ENCODE assay signal across 26 mouse cellular contexts in the genomic region with DNA sequence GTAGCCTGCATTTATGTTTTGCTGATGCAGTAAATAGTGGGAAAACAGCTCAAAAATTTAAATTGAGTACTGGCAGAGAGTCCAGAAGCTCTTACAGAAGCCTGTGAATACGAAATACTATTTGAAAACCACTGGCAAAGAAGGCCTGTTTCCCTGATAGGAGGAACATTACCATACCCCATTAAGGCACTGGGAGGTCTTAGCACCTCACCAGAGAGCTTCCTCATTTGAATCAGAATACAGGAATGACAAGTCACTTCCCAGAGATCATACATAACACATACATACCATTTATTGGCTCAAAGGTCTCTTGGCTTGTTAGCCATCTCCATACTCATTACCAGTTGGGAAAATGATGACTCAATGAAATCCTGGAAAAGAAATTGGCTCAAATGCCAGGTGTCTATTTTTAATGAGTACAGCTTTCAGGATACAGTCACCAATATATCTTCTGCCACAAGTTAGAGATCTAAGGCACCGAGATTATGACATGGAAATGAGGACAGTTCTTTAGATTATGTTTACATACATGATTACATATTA.
A peak's percentile ranks its signal among the peaks of the same experiment; 100 is the strongest.
DNase-seq lines count a peak whose midpoint lies in the region; ATAC-seq lines count a peak whose summit lies in the region.
"Had no signal": no experiment of that assay in that cellular context is flagged by ENCODE, and none has a peak within 500 bp of the region (broad histone marks: within the 10 kb centered on the region; RNA-seq: fewer than 3 reads in every experiment).

No protein-coding gene starts in this region.

- no peaks in the 10 kb centered on the region for H3K4me1 ChIP-seq in midbrain, embryonic 14.5 days (ENCODE audit: control insufficient read depth, insufficient read depth, low read length)
- no peaks in the 10 kb centered on the region for H3K4me1 ChIP-seq in midbrain, embryonic 11.5 days (ENCODE audit: control insufficient read depth, insufficient read depth, low read length)
- H3K4me1 ChIP-seq: lung, embryonic 15.5 days; midbrain, embryonic 12.5 days; stomach, embryonic 15.5 days had no signal

- H3K27me3 ChIP-seq in midbrain, embryonic 14.5 days (ENCODE audit: control insufficient read depth, insufficient read depth, low read length), result no peaks in the 10 kb centered on the region
- H3K27me3 ChIP-seq in midbrain, embryonic 11.5 days (ENCODE audit: control insufficient read depth, insufficient read depth, low read length), result no peaks in the 10 kb centered on the region
- H3K27me3 ChIP-seq: hindbrain, embryonic 13.5 days; limb, embryonic 13.5 days; lung, embryonic 15.5 days; midbrain, embryonic 12.5 days; stomach, embryonic 15.5 days had no signal

- 77% methylated on average over 2 of the region's 2 CpGs for WGBS in midbrain, embryonic 14.5 days
- 92% methylated on average over 2 of the region's 2 CpGs for WGBS in midbrain, embryonic 11.5 days

- no peaks in the 10 kb centered on the region; the same call in 1 of the 2 replicates for H3K36me3 ChIP-seq in midbrain, embryonic 14.5 days (ENCODE audit: control insufficient read depth, insufficient read depth, low read length)
- no peaks in the 10 kb centered on the region for H3K36me3 ChIP-seq in midbrain, embryonic 11.5 days (ENCODE audit: control insufficient read depth, insufficient read depth, low read length)
- H3K36me3 ChIP-seq: hindbrain, embryonic 13.5 days; limb, embryonic 13.5 days; lung, embryonic 15.5 days; midbrain, embryonic 12.5 days; stomach, embryonic 15.5 days had no signal

- H3K9me3 ChIP-seq in midbrain, embryonic 14.5 days (ENCODE audit: control insufficient read depth, low read length), result no peaks in the 10 kb centered on the region
- H3K9me3 ChIP-seq in midbrain, embryonic 11.5 days (ENCODE audit: control insufficient read depth, low read length), result no peaks in the 10 kb centered on the region
- H3K9me3 ChIP-seq: hindbrain, embryonic 13.5 days; limb, embryonic 13.5 days; lung, embryonic 15.5 days; midbrain, embryonic 12.5 days; stomach, embryonic 15.5 days had no signal

- no peak overlapping the region for H3K27ac ChIP-seq in midbrain, embryonic 14.5 days (replicated peaks; ENCODE audit: low read depth, low read length)
- H3K27ac ChIP-seq in midbrain, embryonic 11.5 days (ENCODE audit: low read depth, low read length), result no peak overlapping the region
- H3K27ac ChIP-seq: hindbrain, embryonic 13.5 days; kidney, postnatal 0 days; limb, embryonic 13.5 days; lung, embryonic 15.5 days; midbrain, embryonic 12.5 days; stomach, embryonic 15.5 days had no signal

- H3K9ac ChIP-seq in midbrain, embryonic 14.5 days (replicated peaks; ENCODE audit: low read length), result no peak overlapping the region
- no peak overlapping the region for H3K9ac ChIP-seq in midbrain, embryonic 11.5 days (ENCODE audit: low read length)
- H3K9ac ChIP-seq: hindbrain, embryonic 13.5 days; limb, embryonic 13.5 days; lung, embryonic 15.5 days; midbrain, embryonic 12.5 days; stomach, embryonic 15.5 days had no signal

- ATAC-seq in midbrain, embryonic 14.5 days (ENCODE audit: low FRiP score, low TSS enrichment), result no peak
- ATAC-seq in midbrain, embryonic 11.5 days (ENCODE audit: low FRiP score), result no peak
- ATAC-seq in hematopoietic stem cell, adult 5-6 weeks (replicated peaks in 1 of 2; ENCODE audit: insufficient read depth in 1 of 2, low FRiP score in 2 of 2, low TSS enrichment in 1 of 2, low read depth in 1 of 2, poor library complexity in 2 of 2, severe bottlenecking in 2 of 2), result 0 out of 4 replicates have a peak, but pooled peaks have one; percentile 32 to 52
- no peak for ATAC-seq in inflammation-experienced regulatory T-cells, adult 6 months
- ATAC-seq: forebrain, embryonic 14.5 days had no signal

- no peak overlapping the region for H3K4me3 ChIP-seq in midbrain, embryonic 14.5 days (replicated peaks; ENCODE audit: low read depth, low read length)
- H3K4me3 ChIP-seq in midbrain, embryonic 11.5 days (ENCODE audit: low read depth, low read length), result no peak overlapping the region
- H3K4me3 ChIP-seq: hindbrain, embryonic 13.5 days; limb, embryonic 13.5 days; lung, embryonic 15.5 days; midbrain, embryonic 12.5 days; stomach, embryonic 15.5 days had no signal

- no peak overlapping the region for H3K4me2 ChIP-seq in midbrain, embryonic 14.5 days (ENCODE audit: low read length)
- no peak overlapping the region for H3K4me2 ChIP-seq in midbrain, embryonic 11.5 days
- H3K4me2 ChIP-seq: heart, embryonic 11.5 days; hindbrain, embryonic 13.5 days; limb, embryonic 13.5 days; liver, embryonic 11.5 days; lung, embryonic 15.5 days; midbrain, embryonic 12.5 days; stomach, embryonic 15.5 days had no signal

- DNase-seq in midbrain, embryonic 14.5 days, result peak; percentile 12
- DNase-seq in midbrain, embryonic 11.5 days (ENCODE audit: low spot score, missing footprints), result no peak
- DNase-seq in R1 (ENCODE audit: low read depth, low spot score), result peak; percentile 18
- DNase-seq in ovary, adult 18-20 months (ENCODE audit: low spot score), result no peak
- DNase-seq: adrenal gland, adult 2 months; adrenal gland, postnatal 36 days; B cell, adult 2 months; cerebellum, adult 8-10 months; cerebellum, postnatal 25 days; heart, postnatal 36 days; kidney, adult 8-10 months; kidney, postnatal 4 days; layer of hippocampus, adult 9-11 months; retina, postnatal 1 day; right cerebral cortex, postnatal 25 days had no signal

Comparison
In these comparisons a context has a peak if more than half of its experiments do, and no peak if none do; other contexts are left out.
1. DNase-seq: peak in midbrain, embryonic 14.5 days (single experiment) and R1 (single experiment); none in midbrain, embryonic 11.5 days (single experiment) and ovary, adult 18-20 months (single experiment).
2. ATAC-seq: peak in hematopoietic stem cell, adult 5-6 weeks (2 of 2); none in midbrain, embryonic 14.5 days (single experiment), midbrain, embryonic 11.5 days (single experiment) and inflammation-experienced regulatory T-cells, adult 6 months (single experiment).